Mouse (Mus musculus) megakaryocyte, embryonic 14.5 days (primary cell): ENCODE measurements around the gene 9530077C05Rik.

Experiments
- FLI1 ChIP-seq: IDR thresholded peaks from 2 replicates; pipeline ENCODE4 v1.6.1; 2012; ENCODE audit warnings: low read length, inconsistent platforms, mixed read lengths
- GATA1 ChIP-seq: IDR thresholded peaks from 3 replicates; pipeline ENCODE4 v1.6.1; 2012; ENCODE audit warnings: mixed read lengths, low read length, inconsistent platforms, borderline replicate concordance

- TF ChIP-seq GATA1 (no peak), FLI1 (no peak)
Observed at GRCm38 (mm10) chr9:22394725-22395124, 16.6 kb upstream of the 9530077C05Rik start.
